Mouse (Mus musculus) brown adipose tissue, adult 24 weeks (tissue): ENCODE results near the gene Cdk2ap2. TPM values are rescaled to one million over a fixed set of nuclear protein-coding genes. Genes with fewer than 3 reads are reported as not detected.
A peak's percentile ranks its signal among the peaks of the same experiment; 100 is the strongest.
"Not testable (repeated sequence)": the region's sequence is repeated elsewhere in the genome, so short reads cannot be mapped to it uniquely, and the experiment has no call there.

Experiments used
- H3K27ac ChIP-seq: fragments of 200-500 bp; replicated peaks from 2 replicates; pipeline ENCODE4 v1.5.1; 2012; ENCODE audit warnings: low read depth, mild to moderate bottlenecking, low read length
- H3K4me1 ChIP-seq: fragments of 200-500 bp; 2 replicates; pipeline ENCODE4 v1.6.1; 2012; ENCODE audit warnings: low read length, mixed read lengths; ENCODE audit not compliant: control insufficient read depth, insufficient read depth, insufficient read length
- H3K4me3 ChIP-seq: fragments of 200-500 bp; 2 replicates; pipeline ENCODE4 v1.5.1; 2012; ENCODE audit warnings: low read depth, mild to moderate bottlenecking, low read length, moderate library complexity; ENCODE audit not compliant: insufficient read depth
- polyA plus RNA-seq: library from polyadenylated mRNA; stranded (reverse); fragments of >200 nt; gene quantifications from 2 replicates; pipeline ENCODE4 v1.2.4, GENCODE M21; 2012; ENCODE audit not compliant: missing spikeins, insufficient read depth, insufficient read length

Cdk2ap2 gene
- polyA plus RNA-seq, 1 experiment: 101 TPM

DNA sequence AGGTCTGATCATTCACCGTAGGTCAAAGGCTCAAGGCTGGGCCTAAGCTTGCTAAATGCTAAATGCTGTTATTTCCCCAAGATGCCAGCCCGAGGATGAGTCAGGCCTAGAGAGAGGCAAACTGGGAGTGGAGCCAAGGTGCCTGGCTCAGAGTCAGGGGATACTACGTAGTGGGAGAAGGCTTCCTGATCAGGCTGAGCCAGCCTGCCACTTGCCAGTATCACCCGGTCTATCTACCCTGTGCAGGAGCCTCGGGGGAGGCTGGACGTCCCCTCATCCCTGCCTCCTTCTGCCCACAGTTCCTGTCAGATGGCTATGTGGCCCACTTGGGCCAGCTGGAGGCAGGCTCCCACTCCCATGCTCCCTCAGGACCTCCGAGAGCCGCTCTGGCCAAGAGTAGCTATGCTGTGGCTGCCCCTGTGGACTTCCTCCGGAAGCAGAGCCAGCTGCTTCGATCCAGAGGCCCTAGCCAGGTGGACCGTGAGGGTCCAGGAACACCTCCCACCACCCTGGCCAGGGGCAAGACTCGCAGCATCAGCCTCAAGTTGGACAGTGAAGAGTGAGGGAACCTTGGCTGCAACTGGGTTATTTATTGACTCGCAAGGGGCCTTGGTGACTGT, 16.3 kb downstream of the Cdk2ap2 start:
- peak overlapping the region; percentile 74 for H3K27ac ChIP-seq
- no peak overlapping the region; the same call in 1 of the 2 replicates for H3K4me3 ChIP-seq
- peaks cover 12% of the 10 kb centered on the region for H3K4me1 ChIP-seq

GRCm38 (mm10) chr19:4113806-4114230, 16.8 kb downstream of the Cdk2ap2 start:
- no peak overlapping the region; the same call in 1 of the 2 replicates for H3K4me3 ChIP-seq
- H3K27ac ChIP-seq: peak overlapping the region; percentile 74
- H3K4me1 ChIP-seq: peaks cover 12% of the 10 kb centered on the region

DNA sequence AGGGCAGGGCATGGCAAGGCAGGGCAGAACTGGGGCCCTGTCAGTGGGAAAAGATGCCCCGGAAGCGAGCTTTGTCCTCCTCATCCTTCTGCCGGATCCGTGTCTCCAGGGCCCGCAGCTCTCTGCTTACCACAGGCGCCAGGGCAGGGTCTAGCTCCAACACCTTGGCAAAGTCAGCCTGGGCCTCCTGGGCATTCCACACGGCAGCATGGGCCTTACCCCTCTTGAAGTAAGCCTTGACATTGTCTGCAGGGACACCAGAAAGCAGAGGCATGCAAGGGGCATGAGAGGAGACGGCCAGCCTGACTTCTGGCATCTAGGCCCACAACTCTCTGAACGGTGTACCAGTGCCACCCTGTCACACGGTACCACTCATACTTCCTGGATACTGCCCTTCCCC, 17.6 kb downstream of the Cdk2ap2 start:
- no peak overlapping the region for H3K4me3 ChIP-seq
- H3K4me1 ChIP-seq: peaks cover 12% of the 10 kb centered on the region
- no peak overlapping the region for H3K27ac ChIP-seq

DNA sequence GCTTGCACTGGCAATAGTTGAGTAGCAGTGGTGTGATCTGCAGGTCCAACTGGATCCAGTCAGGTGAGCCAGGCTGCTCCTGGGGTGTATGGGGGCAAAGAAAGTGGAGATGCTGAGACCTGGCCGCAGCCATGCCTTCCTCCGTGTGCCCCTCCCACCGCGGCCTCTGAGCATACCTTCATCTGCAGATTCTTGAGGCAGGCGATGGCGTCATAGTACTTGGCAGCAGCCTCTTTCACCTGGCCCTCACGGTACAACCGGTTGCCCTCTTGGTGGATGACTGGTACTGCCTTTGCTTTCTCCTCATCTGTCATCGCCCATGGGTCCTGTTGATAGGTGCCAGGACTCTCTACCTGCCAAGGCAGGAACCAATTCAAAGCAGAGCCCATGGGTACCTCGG, 18.2 kb downstream of the Cdk2ap2 start:
- H3K4me3 ChIP-seq: no peak overlapping the region
- peaks cover 12% of the 10 kb centered on the region for H3K4me1 ChIP-seq
- H3K27ac ChIP-seq: no peak overlapping the region

GRCm38 (mm10) chr19:4115816-4116215, 18.8 kb downstream of the Cdk2ap2 start:
- no peak overlapping the region for H3K4me3 ChIP-seq
- no peak overlapping the region for H3K27ac ChIP-seq
- peaks cover 17% of the 10 kb centered on the region for H3K4me1 ChIP-seq

DNA sequence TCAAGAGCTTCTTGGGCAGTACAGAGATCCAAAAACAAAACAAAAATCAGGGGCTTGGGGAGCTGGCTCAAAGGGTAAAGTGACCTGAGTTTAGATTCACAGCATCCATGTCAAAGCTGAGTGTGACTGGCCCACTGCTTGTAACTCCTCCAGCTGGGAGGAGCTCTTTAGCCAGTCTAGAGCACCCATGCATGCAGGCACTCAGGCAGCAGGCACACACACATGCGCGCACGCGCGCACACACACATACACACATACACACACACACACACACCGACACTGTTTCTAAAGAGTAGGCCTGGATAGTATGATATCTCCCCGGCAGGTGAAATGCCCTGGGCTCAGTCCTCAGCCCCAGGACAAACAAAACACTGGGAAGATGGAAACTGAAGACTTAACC, 20.0 kb downstream of the Cdk2ap2 start:
- Histone ChIP-seq H3K27ac (no peak overlapping the region), H3K4me1 (peaks cover 17% of the 10 kb centered on the region), H3K4me3 (no peak overlapping the region)

DNA sequence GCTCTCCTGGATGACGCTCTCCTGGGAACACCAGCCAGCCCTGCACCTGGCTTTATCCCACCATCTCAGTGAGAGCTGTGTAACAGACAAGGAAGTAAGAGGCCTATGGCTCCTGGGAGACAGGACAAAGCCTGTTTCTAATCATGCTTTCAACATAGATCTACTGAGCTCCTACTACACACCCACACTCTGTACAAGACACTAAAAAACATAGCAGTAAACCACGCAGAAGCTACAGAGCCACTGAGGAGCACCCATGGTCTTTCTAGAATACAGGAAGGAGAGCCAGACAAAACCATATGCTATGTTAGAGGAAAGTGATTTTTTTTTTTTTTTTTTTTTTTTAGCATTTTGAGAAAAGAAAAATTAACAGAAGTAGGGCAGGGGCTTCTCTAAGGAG, 21.4 kb downstream of the Cdk2ap2 start:
- Histone ChIP-seq H3K27ac (no peak overlapping the region), H3K4me3 (no peak overlapping the region), H3K4me1 (peaks cover 12% of the 10 kb centered on the region)

DNA sequence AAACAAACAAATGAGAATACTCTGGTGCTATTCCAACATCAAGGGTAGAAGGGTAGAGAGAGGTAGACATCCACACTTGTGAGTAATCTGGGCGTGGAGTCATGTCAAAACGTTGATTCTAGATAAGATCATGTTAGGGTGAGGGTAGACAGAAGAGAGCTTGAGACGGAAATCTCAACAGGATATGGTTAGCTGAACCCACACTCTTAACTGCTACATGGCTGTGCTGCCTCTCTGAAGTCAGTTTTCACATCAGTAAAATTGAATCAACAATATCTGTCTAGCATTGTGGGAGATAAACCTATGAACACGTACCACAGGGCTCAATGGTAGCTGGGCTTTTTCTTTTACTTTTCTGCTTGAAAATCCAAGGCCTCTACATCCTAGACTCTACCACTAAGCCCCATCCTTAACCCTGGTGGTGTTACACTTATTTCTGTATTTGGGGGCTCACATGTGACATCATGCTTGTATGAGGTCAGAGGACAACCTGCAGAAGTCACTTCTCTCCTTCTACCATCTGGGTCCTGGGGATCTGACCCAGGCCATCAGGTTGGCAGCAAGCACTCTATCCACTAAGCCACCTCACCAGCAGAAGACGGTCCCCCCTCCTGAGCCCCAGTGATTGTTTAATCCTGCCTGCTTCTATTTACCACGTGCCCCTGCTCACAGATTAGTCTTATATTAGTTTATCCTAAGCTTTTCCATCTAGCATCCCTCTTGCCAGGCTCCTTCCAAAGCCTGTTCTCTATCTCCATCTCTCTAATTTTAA, 22.9 kb downstream of the Cdk2ap2 start:
- Histone ChIP-seq H3K4me1 (peaks cover 4% of the 10 kb centered on the region; the same call in 1 of the 2 replicates), H3K27ac (no peak overlapping the region), H3K4me3 (no peak overlapping the region)

DNA sequence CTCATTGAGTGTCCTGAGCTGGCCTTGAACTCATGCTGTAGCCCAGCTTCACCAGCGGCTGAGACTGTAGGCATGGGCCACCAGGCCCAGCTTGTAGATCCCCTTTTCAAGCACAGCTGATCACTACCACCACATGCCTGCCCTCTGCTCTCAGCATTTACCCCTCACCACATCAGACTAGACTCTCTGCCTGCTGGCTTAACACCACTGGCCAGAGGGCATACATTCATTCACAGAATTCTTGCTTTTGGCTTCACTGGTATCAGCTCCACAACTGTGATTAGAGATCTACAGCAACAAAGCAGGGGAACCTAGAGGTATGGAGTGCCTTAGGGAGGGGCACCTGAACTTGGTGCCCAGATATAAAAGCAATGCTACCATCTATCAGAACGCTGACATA, 23.5 kb downstream of the Cdk2ap2 start:
- H3K4me3 ChIP-seq: peak overlapping the region; percentile 60
- H3K27ac ChIP-seq: no peak overlapping the region

DNA sequence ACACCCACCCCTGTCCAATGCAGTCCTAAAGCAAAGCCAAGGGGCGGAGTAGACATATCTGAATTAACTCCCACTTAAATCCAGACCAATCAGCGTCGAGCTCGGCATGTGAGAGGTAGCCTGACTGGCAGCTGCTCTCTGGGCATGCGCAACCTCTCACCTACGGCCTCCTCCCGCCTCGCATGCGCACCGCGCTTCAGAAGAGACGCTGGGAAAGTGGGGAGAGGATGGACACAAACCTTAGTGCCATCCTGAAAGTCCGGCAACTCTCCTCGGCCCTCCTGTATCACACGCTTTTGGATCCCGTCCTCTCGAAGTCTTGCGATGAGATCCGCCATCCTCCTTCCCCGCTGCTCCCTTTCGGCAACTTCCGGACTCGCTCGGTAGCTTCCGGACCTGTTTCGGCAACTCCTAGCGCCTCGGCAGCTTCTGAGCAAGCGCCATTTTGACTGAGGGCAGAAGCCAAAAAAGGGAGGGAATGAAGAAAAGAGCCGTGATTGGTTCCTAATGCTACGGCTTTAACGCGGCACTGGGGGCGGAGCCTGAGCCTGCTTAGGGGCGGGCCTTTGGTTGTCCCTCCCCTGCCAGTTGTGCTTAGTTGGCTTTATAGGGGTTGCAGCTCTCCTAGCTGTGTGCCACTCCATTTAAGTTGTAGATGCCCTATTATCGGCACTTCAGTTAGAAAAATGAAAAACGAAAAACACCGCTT, 24.3 kb downstream of the Cdk2ap2 start:
- H3K27ac ChIP-seq: peak overlapping the region; percentile 83
- H3K4me3 ChIP-seq: peak overlapping the region; percentile 60
- peaks cover 4% of the 10 kb centered on the region; the same call in 1 of the 2 replicates for H3K4me1 ChIP-seq

More for the DNA sequence above, 23.5 kb downstream of the Cdk2ap2 start:
- H3K4me1 ChIP-seq: peaks cover 4% of the 10 kb centered on the region; the same call in 1 of the 2 replicates

- not testable (repeated sequence) for H3K4me3 ChIP-seq, H3K27ac ChIP-seq, H3K4me1 ChIP-seq
Measured at GRCm38 (mm10) chr19:4121896-4122295, 24.9 kb downstream of the Cdk2ap2 start.

GRCm38 (mm10) chr19:4122411-4123370, 25.7 kb downstream of the Cdk2ap2 start:
- no peak overlapping the region for H3K4me3 ChIP-seq
- H3K27ac ChIP-seq: no peak overlapping the region; the same call in 1 of the 2 replicates
- H3K4me1 ChIP-seq: peaks cover 12% of the 10 kb centered on the region

GRCm38 (mm10) chr19:4124432-4124831, 27.4 kb downstream of the Cdk2ap2 start:
- Histone ChIP-seq H3K4me1 (peaks cover 12% of the 10 kb centered on the region), H3K4me3 (no peak overlapping the region)

GRCm38 (mm10) chr19:4125268-4125667, 28.3 kb downstream of the Cdk2ap2 start:
- Histone ChIP-seq H3K4me1 (peaks cover 12% of the 10 kb centered on the region), H3K4me3 (peak overlapping the region; percentile 52), H3K27ac (peak overlapping the region; percentile 63)

More at GRCm38 (mm10) chr19:4124432-4124831, 27.4 kb downstream of the Cdk2ap2 start:
- no peak overlapping the region for H3K27ac ChIP-seq
